Mouse (Mus musculus): ENCODE data around the gene Gm7534.
A peak's percentile ranks its signal among the peaks of the same experiment; 100 is the strongest.

The Gm7534 gene

GRCm38 (mm10) chr4:134202904-134203303, at the start of gene Gm7534:
Gm7534 (minus strand) TSS chr4:134203004.
- DNase-seq (ENCODE audit: low read depth, low spot score) = no peak

DNA sequence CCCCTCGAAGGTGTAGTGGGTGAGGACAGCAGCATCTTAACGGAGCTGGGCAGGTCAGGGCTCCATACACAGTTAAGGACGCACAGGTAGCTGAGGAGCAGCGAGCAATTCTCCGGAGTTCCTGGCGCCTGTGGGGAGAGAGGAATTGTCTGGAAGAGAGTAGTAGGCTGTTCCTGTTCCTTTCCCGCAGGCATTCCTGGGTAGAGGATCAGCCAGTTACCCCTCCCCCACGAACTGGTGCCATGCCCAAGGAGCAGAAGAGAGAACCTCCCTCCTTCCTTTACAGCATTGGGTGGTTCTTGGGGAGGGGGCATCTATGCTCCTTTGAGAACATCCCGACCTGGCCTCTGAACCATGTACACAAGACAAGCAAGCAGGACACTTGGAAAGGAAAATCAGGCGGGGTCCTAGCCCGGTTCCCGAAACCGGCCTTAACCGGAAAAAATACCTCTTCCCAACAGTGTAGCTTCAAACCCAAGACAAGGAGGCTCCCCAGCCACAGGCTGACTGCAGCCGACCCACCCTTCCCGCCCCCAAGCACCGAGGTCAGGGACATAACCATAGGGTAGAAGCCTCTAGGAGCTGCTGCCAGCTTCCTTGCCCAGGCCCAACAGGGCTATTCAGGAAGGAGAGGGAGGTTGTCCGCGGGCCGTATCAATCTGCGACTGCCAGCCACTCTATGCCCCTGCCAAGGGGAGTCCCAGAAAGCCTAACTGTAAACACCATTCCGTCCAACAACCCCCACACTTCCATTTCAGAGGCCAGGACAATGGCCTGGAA, 49.5 kb upstream of the Gm7534 start:
- DNase-seq (ENCODE audit: low read depth, low spot score) = peak; percentile 64

DNA sequence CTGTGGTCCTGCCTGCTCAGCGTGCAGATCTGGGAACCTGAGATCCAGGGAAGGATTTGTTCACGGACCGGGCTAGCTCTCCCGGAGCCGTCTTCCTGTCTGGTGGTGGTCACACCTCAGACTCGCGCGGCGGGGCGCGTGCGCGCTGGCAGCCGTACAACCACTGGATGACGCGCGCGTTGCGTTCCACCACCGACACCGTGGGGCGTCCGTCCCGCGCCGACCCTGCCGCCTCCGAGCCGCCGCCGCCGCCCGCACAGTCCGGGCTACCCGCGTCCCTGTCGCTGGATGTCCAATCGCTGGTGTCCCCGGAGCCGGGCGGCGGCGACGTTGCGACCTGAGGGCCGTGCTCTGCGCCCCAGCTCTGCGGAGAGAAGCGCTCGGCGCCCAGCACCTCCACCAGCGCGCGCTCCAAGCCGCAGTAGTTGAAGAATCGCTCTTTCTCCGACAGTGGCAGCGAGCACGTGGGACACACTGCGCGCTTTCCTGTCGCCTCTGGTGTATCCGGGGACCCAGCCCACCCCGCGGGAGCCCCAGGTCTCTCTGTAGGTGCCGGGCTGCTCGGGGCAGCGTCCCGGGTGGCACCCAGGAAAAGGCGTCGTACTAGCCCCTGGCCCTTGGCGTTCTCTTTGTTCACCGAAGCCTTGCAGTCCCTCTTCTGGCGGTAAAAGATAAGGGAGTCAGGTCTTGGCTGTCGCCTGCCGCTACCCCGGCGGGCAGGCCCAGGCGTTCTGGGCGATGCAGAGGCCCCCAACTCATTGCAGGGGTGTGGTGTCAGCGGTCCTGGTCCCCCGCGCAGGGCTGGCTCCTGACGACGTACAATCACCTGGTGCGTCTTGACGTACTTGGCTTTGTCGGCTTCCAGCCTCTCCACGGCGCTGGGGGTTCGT, 48.7 kb upstream of the Gm7534 start:
- DNase-seq (ENCODE audit: low read depth, low spot score) = peak; percentile 60

- DNase-seq (ENCODE audit: low read depth, low spot score) = no peak
Measured at GRCm38 (mm10) chr4:134250930-134251240, 48.1 kb upstream of the Gm7534 start.

- DNase-seq (ENCODE audit: low read depth, low spot score) = peak; percentile 25
Measured at GRCm38 (mm10) chr4:134250116-134250929, 47.5 kb upstream of the Gm7534 start.

- DNase-seq (ENCODE audit: low read depth, low spot score) = peak; percentile 59
Measured at GRCm38 (mm10) chr4:134249651-134250050, 46.8 kb upstream of the Gm7534 start.

GRCm38 (mm10) chr4:134246719-134247258, 44.0 kb upstream of the Gm7534 start, which contains the start of gene Gm30191:
Gm30191 (plus strand) TSS chr4:134246935.
- DNase-seq (ENCODE audit: low read depth, low spot score) = no peak

DNA sequence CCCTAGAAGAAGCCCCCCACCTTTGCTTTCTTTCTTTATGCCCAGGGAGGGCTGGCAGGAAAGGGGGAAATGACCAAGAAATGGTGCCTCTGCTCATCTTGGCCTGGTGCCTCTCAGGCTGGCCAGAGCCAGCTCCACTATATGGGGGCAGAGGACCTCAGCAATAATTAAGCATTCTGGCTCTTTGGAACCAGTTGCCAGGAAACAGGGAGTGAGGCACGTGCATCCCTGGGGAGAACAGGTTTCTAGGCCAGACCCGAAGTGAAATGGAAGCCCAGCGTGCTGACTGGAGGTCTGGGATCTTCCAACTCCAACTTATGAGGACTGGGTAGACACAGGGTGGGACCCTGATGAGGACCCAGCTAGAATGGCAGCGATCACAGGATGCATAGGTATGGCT, 43.5 kb upstream of the Gm7534 start:
- DNase-seq (ENCODE audit: low read depth, low spot score) = peak; percentile 63

DNA sequence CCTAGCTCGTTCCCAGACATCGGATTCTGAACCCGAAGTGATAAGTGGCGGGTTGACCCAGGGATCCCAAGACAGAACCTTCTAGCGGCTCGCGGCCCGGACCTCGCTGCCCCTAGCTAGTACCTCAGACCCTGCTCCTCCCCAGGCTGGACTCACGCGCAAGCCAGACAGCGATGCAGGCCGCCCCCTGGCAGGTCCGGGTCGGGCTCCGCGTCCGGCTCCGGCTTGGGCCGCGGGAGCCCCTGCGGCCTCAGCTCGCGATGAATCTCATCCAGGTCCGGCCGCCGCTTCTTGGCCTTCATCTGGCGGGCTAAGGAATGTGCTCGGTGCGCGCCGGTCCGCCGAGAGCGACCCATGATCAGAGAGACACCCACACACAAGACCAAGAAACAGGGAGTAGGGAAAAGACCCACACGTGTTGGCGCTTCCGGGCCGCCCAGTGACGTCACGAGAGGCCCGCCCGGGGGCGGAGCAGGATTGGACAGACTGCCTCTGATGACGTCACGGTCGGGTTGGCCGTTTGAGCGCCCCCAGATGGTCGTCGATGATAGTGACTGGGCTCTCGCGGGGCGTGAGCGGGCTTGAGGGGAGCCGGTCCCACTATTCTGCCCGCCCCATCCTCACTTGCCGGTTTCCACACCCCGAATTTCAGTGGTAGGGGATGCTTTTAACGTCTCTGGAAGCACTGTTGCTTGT, 42.5 kb upstream of the Gm7534 start, which contains the start of gene Zfp593:
Gene Zfp593, minus strand, starts transcription at position 445 of the 696 bp plus-strand sequence.
- peak; percentile 94 for DNase-seq (ENCODE audit: low read depth, low spot score)

DNA sequence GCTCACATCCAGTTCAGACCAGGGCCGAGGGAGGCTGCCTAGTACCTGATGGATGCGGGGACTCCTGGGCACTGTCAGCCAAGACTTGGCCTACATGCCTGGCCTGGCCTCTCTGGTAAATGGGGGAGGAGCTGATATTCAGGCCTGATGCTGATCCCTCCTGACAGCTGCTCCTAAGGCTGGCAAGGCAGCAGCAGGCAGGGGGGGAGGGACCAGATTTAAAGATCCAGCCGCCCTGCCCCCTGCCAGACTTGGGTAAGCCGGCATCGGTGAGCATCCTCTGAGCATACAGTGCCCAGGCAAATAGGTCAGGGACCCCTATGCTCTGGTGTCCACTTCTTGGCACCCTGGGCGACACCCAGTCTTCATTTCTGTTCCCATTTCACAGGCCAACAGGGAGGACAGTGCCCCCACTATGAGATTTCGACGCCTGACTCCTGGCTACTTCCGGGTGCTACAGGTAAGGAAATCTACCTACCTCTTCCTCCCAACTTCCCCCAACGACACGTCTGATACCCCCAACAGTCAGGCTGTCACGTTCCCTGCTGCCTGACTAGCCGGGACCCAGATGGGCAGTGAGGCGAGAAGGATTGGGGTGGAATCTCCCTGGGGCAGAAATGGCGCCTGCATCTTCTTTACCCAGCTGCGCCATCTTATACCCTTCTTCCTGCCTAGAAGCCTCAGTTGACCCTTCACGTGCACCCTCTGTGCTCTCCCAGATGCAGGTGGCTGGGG, 40.9 kb upstream of the Gm7534 start, which contains the start of gene E130218I03Rik:
Gene E130218I03Rik, plus strand, starts transcription at position 147 of the 735 bp plus-strand sequence.
- no peak for DNase-seq (ENCODE audit: low read depth, low spot score)

- DNase-seq (ENCODE audit: low read depth, low spot score) = no peak
Measured at GRCm38 (mm10) chr4:134238686-134239085, 35.9 kb upstream of the Gm7534 start.

DNA sequence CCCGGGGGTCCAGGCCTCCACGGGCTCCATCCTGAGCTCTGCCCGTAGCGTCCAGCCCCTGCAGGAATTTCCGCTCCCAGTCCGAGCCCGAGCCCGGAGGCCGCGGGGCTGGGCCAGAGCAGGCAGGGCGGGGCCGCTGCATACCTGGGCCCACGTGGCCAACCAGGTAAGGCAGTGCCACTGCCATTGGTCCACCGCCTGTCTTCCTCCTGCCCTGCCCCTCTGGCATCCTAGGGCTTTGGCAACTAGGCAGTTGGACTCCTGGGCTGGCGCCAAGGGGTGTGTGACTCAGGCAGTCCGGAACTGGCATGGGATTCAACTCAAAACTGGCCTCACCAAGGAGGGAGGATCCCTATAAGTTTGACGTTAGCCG, 35.5 kb upstream of the Gm7534 start, which contains the start of gene Cnksr1:
Gene Cnksr1, minus strand, starts transcription at position 121 of the 373 bp plus-strand sequence.
- peak; percentile 23 for DNase-seq (ENCODE audit: low read depth, low spot score)

DNA sequence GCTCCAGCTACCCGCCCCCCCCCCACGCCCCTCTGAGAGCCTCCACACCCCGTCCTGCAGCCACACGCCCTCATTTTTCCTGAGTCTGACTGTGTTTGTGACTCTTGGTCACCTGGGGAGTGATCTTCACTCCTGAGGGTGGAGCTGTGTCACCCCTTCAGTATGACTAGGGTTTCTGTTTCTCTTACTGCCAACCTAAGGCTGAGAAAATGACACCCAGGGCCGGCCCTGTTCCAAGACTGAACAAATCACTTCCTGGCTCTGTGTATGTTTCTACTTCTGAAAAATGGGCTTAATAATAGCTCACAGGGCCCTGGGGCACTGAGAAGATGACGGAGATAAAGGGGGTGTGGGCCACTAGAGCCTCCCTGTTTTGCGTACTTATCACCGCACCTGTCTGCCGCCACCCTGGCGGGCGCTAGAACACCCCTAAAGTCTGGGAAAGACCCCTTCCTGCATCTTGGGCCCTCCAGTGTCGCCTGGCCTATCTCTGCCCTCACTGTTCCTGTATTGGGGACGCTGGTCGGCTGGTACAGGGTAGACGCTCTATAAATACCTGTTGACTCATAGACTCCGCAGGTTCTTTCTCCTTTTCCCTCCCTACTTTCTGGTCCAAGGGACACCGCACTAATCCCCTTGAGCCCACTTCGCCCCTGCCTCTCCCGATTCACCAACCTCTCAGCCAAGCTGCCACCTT, 34.9 kb upstream of the Gm7534 start:
- no peak for DNase-seq (ENCODE audit: low read depth, low spot score)

GRCm38 (mm10) chr4:134234876-134235275, 32.1 kb upstream of the Gm7534 start:
- no peak for DNase-seq (ENCODE audit: low read depth, low spot score)

DNA sequence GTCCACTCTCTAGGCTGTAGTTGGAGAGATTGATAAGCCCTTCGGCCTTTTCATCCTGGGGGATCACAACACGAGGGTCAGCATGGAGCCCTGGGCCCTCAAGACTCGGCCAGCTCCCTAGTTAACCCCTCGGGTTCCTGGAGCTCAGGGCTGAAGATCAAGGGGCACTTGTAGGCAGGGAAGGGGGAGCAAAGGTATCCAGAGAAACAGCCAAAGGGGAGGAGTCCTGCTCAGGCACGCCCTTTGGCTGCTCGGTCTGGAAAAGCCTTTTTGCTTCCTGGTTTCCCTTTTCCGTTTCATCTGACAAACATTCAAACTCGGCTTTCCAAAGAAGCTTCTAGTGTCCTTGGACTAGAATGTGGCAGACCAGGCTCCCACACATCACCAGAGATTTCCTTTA, 27.6 kb upstream of the Gm7534 start:
- DNase-seq (ENCODE audit: low read depth, low spot score) = no peak

DNA sequence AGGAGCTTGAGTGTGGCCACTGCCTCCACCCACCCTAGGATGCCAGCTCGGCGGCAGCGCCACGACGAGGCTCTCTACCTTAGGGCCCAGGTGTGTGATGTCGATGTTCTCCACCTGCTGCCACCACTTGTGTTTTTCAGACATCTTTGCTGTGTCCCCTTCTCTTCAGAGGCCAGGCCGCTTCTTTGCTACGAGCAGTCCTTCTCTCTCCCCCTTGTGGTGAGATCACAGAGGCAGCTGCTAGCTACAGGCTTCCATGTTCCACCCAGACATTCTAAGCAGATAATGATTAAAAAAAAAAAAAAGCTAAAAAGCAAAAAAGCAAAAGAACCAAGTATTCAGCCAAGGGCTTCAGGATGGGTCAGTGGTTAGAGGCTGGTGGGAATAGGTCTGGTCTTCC, 24.4 kb upstream of the Gm7534 start, which contains the start of gene Catsper4:
Gene Catsper4, minus strand, starts transcription at position 190 of the 400 bp plus-strand sequence.
- DNase-seq (ENCODE audit: low read depth, low spot score) = no peak

GRCm38 (mm10) chr4:134222793-134223600, 20.2 kb upstream of the Gm7534 start:
- DNase-seq (ENCODE audit: low read depth, low spot score) = no peak

DNA sequence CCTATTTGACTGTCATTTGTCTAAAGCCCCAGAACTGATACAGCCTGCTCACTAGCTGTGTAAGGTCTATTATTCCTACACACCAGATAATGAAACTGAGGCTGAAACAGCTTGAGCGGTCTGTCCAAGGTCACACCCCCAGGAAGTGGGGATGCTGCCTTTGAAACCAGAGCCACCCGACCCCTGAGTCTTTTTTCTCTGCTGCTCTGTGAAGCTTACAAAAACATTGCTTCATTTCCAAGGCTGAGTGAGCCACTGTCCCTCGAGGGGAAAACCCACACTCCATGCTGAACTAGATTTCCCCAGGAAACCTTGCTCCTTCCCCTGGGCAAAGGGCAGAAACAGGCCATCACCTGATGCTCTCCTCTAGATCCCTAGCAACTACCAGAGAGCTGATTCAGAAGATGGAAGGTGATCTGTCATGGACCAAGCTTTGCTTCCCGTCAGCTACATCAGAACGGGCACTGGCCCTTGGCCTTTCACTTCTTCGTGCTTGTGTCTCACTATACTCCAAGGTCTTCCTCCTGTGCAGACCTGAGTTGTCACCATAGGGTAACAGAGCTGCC, 3.8 kb upstream of the Gm7534 start:
- no peak for DNase-seq (ENCODE audit: low read depth, low spot score)
